Mouse (Mus musculus): ENCODE measurements around the gene Acer3.

The Acer3 gene

DNA sequence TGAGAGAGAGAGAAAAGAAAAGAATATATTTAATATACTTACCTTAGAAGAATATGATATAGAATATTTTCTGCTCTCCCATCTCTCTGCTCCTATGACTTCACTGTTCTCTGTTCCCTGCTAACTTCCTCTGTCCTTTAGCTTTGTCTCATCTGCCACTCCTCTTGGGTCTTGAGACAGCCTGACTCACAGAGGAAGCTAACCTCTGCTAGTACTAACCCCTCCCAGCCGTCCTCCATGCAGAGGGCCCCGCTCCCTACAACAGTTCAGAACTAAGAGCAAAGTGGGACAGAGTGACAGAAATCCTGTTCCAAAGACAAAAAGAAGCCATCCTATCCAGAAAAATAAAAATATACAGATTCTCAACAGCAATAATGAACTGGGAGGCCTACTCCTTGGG, at the start of gene Acer3:
TSS of gene Acer3 (minus strand) at position 126 of the 400 bp plus-strand sequence.
- DNase-seq = no peak

DNA sequence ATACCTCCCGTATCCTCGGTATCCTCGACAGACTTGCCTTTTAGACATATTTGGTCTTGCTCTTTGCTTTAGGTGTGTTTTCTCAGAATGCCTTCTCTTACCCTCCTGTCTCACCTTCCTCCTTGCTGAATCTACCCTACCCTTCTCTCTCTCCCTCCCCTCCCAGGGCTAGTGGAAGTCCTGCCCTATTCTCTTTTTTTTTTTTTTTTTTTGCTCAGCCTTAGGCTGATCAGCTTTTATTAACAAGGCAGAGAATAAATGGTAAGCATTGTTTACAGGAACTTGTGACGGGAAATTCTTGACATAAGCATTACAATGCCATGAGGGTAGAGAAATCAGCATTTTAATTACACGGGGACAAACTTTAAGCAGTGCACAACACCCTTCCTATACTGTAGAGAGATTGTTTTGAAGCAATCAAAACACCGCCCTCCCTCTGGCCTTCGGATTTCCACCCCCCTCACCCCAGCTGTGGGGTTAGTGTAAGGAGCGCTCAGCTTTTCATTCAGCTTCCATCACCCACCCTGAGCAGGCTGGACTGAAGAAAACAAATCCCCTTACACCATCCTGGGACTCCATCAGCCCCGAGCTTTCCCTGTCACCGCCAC, 48.9 kb upstream of the Acer3 start:
- DNase-seq = no peak

DNA sequence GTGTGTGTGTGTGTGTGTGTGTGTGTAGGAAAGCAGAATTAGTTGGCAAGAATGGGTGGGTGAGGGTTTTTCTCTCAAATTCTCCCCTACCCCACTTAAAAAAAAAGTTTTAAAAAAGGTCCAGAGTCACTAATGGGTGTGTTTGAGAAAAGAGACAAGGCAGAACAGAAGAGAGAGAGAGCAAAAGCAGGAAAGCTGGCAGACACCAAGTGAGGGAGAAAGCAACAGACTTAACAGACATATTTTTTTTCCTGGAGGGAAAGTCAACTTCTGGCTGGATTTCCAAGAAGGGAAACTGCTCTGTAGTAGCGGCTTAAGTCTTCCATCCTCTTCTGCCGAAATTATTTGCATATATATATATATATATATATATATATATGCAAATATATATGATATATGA, 40.7 kb upstream of the Acer3 start:
- no peak for DNase-seq

DNA sequence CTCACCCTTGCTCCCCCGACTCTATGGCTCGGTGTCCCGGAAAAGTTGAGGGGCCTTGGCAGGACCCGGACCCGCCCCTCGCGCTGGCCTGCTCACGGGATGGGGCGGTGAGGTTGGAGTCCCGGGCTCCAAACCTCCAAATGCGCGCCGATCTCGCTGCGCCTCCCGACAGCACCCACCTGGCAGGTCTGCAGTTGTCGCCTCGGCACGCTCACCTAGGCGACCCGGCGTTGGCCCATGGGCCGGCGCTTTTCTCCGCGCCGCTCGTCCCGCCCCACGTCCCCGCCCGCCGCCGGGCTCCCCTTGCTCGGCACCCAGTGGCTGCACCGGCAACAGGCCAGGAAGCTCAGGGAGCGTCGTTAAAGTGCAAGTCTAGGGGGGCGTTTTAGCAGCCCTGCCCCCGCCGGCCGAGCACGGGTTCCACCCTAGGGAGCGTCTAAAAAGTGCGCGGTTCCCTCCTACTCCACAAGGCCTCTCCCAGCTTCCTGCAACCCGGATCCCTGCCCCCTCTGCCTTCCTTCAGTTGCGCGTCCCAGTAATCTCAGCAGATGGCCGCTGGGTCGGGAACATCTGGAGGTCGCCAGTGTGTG, 40.1 kb upstream of the Acer3 start, which contains the start of gene Tsku:
TSS of gene Tsku (minus strand) at position 266 of the 590 bp plus-strand sequence.
- peak; percentile 69 for DNase-seq

DNA sequence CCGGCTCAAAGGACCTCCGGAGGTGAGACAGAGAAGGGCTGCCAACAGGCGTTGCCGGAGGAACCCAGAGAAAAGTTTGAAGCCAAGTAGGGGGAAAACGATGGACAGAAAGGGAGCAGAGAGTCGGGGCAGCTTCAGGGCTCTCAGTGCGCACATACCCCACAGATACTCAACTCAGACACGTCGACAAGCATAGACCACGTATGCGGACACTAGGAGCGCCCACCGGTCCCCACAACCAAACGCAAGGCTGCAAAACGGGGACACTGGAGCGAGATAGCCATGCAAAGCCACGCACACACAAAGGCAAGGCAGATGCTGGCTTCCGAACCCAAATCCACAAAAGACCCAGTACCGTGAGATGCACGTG, 39.6 kb upstream of the Acer3 start:
- no peak for DNase-seq

DNA sequence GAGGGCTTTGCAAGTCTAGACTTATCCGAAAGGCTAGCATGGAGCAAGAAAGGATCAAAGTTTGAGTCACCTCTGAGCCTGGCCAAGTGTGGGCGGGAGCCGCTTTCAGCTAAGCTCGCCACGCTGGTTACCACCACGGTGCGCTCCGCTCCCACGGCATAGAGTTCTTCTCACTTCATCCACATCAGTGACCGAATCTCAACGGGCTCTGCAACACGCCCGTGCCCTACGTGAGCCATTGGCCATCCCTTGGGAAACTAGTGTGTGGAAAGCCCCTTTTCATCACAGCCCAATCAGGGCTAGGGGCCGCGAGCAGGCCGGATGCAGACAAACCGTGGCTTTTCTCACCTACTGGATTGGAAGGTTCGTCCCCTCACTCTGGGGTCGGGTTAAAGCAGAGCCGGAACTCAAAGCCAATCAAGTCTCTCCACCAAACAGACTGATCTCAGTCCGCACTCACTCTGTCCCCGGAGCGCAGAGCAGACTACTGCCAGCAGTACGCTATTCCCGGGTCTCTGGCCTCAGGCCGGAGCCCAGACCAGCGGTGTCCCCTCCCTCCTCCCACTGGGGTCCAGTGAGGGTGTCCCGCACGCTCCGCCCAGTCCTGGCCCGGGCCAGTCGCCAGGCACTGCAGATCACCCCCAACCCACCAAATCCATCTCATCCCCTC, 39.1 kb upstream of the Acer3 start:
- peak; percentile 24 for DNase-seq

DNA sequence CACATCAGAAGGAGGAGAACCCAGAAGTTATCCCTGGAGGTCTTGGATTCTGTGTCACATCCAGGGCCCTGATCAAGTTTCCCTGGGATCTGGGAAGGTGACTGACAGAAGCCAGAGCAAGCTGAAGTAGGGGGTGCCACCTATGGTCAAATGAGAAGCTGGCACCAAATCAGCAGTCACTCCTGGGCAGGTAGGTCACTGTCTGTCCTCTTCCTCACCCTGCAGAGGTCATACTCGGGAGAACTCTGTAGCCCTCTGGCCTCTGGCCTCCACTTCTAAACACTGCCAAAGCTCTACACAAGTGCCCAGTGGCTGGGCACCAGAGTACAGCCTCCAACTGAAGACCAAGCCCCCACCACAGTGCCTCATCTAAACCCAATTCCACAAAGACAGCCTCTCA, 37.0 kb upstream of the Acer3 start:
- DNase-seq = no peak

DNA sequence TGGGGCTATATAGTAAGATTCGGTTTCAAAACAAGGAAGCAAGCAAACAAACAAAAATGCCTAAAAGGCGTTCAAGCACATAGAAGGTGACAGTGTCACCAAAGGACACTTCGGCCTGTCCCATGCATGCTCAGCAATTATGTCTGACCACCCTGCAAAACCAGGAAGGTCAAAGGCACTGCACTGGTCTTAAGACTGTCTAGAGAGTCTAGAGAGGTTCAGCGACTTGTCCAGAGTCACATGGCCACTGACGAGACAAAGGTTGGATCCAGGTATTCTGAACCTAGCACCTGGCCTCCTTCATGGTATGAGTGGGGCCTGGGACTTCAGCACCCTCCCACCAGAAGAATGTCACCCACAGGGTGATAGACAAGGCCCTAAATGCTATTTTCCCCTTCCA, 36.3 kb upstream of the Acer3 start:
- no peak for DNase-seq

DNA sequence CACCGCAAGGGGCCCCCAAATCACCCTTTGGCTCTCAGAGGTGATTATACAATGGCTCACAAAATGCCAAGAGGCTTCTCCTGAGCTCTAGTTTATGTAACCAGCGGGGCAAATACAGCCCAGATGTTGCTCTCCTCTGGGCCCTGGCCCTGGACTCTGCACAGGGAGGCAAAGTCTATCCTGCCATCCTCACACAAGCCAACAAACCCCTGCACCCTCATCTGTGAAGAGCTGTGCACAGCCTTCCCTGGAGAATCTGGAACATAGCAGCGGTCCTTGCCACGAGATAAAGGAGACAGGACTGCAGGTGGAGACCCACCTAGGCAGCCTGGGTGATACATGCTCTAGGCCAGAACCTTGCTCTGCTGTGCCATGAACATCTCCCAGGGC, 33.9 kb upstream of the Acer3 start:
- no peak for DNase-seq

DNA sequence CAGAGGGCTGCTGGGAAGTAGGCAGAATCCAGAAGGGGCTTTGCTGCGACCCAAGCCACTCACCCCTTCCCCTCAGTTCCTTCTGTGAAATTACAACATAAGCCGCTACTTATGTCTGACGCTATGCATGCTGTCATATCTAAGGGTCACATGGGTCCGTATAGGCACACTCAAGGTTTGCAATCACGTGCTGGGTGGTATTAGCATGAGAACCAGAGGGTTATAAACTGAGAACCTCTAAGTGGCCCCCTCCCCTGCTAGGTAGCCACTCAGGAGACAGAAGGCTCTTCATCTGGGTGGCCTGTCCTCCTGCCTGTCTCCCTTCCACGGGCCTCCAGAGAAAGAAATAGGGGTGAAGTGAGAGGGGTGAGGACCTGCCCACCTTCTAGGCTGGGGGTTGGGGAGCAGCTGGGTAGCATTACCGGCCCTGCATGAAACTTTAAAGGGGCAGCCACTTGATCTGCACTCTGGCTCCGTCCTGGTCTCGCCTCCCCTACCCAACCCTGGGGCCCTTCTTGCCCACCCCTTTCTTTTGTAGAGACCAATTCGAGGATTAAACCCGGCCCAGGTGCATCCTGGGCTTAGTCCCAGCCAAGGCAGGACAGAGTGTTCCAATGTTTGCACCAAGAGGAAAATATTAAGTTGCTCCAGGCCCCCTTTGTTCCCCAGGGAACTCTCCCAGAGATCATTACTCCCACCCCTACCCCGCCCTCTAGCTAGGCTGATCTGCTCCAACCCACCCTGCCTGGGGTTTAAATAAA, 33.3 kb upstream of the Acer3 start:
- no peak for DNase-seq

DNA sequence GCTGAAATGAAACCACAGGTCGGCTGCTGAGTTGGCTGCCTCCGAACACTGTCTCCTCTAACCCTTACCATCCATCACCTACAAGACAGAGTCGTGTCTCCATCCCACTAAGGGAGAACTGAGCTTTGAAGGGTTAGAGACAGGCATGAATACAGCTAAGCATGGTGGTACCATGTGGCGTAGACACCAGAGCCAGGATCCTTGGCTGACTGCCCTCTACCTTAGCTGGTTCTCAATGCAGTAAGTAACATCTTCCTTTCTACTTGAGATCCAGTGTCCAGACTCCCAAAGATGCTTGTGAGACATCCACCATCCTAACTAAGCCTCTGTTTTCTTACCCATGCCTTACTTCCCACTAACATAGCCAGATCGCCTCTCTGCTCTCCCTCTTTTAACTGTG, 32.6 kb upstream of the Acer3 start:
- DNase-seq = no peak

DNA sequence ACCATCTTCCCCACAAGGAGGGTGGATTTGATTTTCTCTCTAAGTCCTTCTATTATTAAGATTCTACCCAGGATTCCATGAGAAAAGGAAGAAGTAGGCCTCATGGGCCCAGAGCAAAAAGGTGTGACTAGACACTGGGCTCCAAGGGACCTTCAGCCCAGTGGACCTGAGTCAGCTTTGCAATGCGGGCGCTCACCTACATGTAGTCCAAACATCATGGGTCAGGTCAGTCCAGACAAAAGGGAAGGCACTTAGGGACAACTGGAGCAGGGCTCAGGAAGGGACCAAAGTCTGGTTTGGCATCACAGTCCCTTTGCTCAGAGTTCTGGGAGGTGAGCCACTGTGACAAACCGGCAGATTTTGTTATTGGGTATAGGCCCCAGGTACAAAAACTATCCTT, 30.5 kb upstream of the Acer3 start:
- DNase-seq = no peak

DNA sequence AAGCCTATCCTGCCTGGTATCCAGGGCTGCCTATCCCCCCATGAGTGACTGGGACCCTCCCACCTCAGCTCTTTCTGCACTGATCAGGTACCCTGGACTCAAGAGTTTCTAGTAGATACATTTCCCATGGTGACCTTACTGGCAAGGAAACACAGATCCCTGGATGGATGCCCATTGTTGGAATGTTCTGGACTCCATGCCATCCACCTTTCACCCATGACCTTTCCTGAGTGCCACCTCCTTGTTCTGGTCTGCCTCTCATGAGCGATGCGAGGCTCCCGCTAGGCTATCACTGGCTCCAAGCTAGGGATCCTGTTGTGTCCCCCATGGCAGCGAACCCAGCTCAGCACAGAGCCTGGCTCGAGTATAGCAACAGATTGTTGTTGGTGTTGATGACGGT, 28.8 kb upstream of the Acer3 start:
- DNase-seq = no peak

DNA sequence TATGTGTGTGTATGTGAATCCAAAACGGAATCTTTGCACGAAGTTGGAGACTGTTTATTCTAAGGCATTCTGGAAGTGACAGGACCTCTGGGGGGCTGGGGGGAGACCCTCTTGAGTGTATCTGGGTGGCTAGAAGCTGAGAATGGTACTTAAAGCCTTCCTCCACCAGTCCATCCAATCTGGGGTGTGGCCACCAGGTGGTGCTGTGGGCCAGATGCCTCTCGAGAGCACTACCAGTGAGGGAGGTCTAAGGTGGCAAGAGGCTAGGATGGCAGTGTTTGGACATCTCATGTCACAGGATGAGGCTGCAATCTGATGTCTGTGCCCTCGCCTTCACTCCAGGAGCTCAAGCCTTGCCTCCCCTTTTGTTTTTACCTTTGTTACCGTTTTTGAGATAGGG, 28.1 kb upstream of the Acer3 start:
- DNase-seq = peak; percentile 95

DNA sequence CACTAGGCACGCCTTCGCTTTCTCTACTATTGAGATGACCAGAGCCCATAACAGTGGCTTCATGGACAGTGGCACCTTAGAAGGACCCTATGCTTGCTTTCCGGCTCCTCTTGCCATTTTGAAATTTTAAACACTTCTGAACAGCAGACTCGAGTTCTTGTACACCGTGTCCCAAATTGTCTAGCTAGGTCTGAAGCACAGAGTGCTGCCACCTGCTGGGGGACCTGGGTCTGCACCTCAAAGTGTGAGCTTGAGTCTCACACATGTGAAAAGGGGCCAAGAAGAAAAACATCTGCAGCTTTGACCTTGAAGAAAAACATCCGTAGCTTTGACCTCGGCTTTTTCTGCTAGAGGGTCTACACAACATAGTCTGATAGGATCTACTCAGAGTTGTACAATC, 27.0 kb upstream of the Acer3 start:
- peak; percentile 89 for DNase-seq

DNA sequence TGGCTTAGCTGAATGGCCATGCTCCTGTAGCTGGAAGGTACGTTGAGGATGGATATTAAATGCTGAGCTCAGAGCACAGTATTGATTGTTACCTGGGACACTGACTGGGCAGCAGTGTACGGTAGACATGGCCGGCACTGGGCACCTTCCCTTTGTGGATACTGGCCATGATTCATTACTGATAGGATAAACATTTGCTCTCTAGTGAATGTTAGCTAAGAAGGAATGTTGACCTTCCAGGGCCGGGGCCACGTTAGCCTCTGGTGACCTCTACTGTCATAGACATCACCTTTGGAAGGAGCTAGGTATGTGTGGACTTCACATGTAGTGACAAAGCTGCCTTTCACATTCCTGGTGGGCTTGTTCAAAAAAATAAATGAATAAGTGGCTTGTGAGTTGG, 26.5 kb upstream of the Acer3 start:
- no peak for DNase-seq

DNA sequence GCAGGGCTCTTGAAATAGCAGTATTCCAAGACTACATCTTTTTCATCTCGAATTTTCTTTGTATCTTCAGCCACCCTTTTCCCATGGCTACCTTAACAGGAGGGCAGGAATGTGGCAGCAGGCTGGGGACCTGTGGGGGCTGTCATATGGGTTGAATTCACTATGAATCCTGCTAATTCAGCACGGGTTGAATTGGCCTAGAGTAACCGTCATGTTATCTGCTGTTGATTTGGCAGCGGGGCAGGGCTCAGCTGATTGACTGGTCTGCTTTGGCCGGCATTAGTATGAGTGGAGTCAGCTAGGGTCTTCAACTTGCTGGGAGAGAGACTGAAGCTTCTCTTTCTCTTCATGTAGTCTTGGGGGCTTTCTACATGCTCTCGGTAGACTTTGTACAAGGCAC, 24.0 kb upstream of the Acer3 start:
- no peak for DNase-seq

DNA sequence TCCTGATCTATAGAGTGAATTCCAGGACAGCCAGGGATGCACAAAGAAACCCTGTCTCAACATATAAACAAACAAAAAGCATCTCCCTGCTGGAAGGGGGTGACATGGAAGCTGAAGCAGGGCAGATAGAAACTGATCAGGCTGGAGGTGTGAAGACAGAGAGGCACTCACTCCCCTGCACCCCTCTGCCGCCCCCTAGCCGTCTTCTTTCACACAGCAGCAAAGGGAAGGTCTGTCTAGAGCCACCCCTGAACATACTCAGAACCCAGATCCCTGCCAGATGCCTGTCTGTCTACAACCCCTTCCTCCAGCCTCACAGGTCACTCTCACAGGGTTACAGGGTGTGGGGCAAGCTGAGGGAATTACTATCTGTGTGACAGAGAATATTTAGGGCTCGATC, 23.4 kb upstream of the Acer3 start:
- DNase-seq = peak; percentile 88

DNA sequence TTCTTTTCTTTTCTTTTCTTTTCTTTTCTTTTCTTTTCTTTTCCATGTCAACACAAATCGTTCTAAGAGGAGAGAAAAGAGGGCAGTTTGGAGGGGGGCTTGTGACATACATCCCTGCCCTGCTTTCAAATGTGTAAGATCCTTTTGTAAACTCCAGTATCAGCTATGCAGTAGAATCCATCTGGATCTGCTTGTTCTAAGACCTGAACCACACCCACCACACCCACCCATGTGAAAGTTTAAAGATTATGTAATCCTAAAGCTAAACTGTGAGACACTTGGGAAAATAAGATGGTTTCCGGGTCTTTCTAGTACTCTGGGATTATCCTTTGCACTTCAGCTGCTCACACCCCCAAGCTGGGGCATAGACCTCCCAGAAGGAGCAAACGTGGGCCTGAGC, 21.2 kb upstream of the Acer3 start:
- no peak for DNase-seq

DNA sequence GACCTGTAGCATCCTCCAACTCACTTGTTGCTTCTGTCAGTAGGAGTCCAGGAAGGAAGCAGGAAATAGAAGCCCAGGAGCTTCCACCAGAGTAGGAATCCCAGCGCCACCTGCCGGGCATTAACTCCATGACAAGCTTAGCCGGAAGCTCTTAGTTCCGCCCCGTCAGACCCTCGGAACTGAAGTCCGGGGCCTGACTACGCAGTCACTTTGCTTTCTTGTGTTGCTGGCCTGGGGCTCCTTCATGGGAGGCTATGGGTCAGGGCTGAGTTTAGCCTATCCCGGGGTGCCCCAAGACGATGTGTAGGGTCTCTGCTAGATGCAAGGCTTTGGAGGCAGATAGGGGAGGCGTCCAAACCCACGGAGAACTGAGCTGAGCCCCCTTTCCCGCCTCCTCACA, 20.5 kb upstream of the Acer3 start:
- peak; percentile 91 for DNase-seq

DNA sequence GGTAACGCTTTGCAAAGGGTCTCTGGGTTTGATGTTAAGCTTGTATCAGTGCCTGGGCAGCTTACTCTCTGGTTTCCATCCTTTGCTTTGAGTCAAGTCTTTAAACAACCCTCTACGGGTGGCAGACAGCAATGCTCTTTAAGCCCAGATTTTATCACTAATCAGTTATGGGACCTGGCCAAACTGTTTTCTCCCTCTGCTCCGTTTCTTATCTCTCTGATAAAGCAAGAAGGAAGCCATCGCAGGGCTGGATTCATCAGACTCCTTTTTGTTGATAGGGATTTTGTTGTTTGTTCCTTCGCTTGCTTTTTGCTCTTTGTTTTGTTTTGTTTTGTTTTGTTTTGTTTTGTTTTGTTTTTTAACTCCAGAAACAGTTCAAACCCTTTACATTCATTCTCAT, 19.3 kb upstream of the Acer3 start:
- no peak for DNase-seq

DNA sequence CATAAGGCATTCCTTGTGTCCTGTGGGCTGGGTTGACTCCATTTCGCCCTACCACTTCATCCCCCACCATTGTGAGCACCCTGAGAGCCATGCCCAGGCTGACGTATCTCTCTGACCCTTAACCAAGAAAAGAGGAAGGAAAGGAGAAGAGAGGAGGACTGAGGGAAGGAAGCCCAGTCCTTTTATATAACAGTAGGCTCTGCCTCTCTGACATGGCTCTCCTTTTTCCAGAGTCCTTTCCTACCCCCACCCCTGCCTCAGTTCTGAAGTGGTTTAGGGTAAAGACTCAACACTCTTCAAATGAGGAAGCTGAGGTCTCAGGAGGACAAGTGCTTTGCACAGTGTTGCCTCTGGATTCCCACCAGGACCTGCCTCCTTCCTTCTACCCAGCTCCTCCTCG, 13.0 kb upstream of the Acer3 start:
- no peak for DNase-seq

DNA sequence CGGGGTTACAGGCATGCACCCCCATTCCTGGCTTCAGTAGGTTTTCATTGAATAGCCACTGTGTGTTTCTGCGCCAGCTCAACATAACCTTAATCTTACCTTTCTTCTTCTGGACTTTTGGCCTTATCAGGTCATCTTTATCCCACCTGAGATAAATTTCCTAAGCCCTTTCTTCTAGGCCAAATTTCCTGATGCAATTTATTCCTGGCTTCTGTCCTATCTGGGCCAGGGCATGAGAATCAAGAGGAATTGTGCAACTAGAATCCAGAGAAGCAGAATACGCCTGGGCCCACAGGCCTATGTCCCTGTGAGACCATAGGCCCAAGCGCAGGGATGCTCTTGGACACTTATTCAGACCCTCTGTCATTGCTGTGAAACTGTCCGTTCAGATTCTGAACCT, 12.5 kb upstream of the Acer3 start:
- DNase-seq = no peak

Measured in thymus, postnatal 4 days (tissue).